Mouse (Mus musculus) midbrain, embryonic 11.5 days (tissue): ENCODE data around the gene Tenm4. TPM values are rescaled to one million over a fixed set of nuclear protein-coding genes. Genes with fewer than 3 reads are reported as not detected.

ENCODE experiments used
- ATAC-seq: fragments of 200-750 bp; cut with Nextera tagmentation; 2 replicates; pipeline ENCODE4 v1.8.0; 2017; ENCODE audit warnings: moderate TSS enrichment, moderate library complexity; ENCODE audit not compliant: low FRiP score
- DNase-seq: peaks from one replicate; pipeline ENCODE4 v3.0.0; 2015; ENCODE audit warnings: low spot score; ENCODE audit errors: missing footprints
- H3K27ac ChIP-seq: fragments of 300-500 bp; sonication (generic); 2 replicates; pipeline ENCODE4 v1.5.1; 2014; ENCODE audit warnings: low read depth, low read length
- H3K27me3 ChIP-seq: fragments of 300-500 bp; sonication (generic); 2 replicates; pipeline ENCODE4 v1.6.1; 2014; ENCODE audit warnings: mild to moderate bottlenecking, low read length, moderate library complexity, mixed read lengths; ENCODE audit not compliant: control insufficient read depth, insufficient read depth
- H3K36me3 ChIP-seq: fragments of 300-500 bp; sonication (generic); 2 replicates; pipeline ENCODE4 v1.6.1; 2014; ENCODE audit warnings: mild to moderate bottlenecking, low read length, moderate library complexity, mixed read lengths; ENCODE audit not compliant: control insufficient read depth, insufficient read depth
- H3K4me1 ChIP-seq: fragments of 300-500 bp; sonication (generic); 2 replicates; pipeline ENCODE4 v1.6.1; 2014; ENCODE audit warnings: low read length; ENCODE audit not compliant: control insufficient read depth, insufficient read depth
- H3K4me2 ChIP-seq: fragments of 300-500 bp; sonication (generic); 2 replicates; pipeline ENCODE4 v1.6.1; 2014; ENCODE audit warnings: mild to moderate bottlenecking, moderate library complexity
- H3K4me3 ChIP-seq: fragments of 300-500 bp; sonication (generic); 2 replicates; pipeline ENCODE4 v1.5.1; 2014; ENCODE audit warnings: low read depth, low read length
- H3K9ac ChIP-seq: fragments of 300-500 bp; sonication (generic); 2 replicates; pipeline ENCODE4 v1.6.1; 2014; ENCODE audit warnings: low read length
- H3K9me3 ChIP-seq: fragments of 300-500 bp; sonication (generic); 2 replicates; pipeline ENCODE4 v1.6.1; 2016; ENCODE audit warnings: low read length; ENCODE audit not compliant: control insufficient read depth
- WGBS: fragments of 180-500 bp; shearing (Covaris S2); extraction: QIAGEN DNeasy Blood & Tissue Kit; methylation state at CpG from one replicate; pipeline ENCODE4 v1.1.7; 2014; 5-methylcytosine and 5-hydroxymethylcytosine counted together
- polyA plus RNA-seq: library from polyadenylated mRNA; unstranded; fragments of >200 nt; fragmentation: Nextera tagmentation; extraction: Ambion mirVana; gene quantifications from 2 replicates; pipeline ENCODE4 v1.2.1, GENCODE M21; 2014

Gene Tenm4
- polyA plus RNA-seq, 1 experiment from 2014 or later: 24.8 TPM

- no peak for DNase-seq
- Histone ChIP-seq H3K9ac (no peak overlapping the region), H3K27me3 (no peaks in the 10 kb centered on the region), H3K27ac (no peak overlapping the region), H3K4me3 (no peak overlapping the region), H3K4me1 (peaks cover 12% of the 10 kb centered on the region), H3K36me3 (no peaks in the 10 kb centered on the region), H3K9me3 (no peaks in the 10 kb centered on the region), H3K4me2 (no peak overlapping the region)
- 42% methylated on average over 6 of the region's 6 CpGs for whole genome bisulfite sequencing
- ATAC-seq: 0 out of 2 replicates have a peak, but pooled peaks have one; percentile 20
Observed at GRCm38 (mm10) chr7:96408161-96408889, 237.3 kb downstream of the Tenm4 start.

DNA sequence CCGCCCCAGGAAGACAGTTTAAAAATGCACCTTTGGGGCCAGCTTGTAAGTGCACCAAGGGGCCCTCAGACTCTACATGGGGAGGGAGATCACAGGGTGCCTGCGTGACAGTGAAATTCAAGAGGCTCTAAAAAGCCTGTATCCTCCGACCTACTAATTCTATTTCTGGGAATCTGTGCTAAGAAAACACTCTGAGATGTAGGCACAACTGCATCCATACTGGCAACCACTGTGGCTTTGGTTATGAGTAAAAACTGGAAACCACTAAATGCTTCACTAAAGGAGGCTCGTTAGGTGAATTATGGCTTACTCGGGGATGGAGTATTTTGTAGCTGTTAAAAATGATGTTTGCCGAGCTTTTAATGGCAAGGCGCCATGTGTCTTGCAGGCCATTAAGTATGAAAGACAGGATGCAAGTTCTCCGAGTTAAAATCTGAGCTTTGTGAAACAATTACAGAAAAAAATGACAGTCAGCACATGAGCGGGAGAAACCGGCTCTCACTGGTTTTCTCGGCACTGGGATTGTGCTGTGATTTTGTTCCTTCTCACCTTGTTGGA lies 238.4 kb downstream of the Tenm4 start:
- H3K27ac ChIP-seq: no peak overlapping the region

GRCm38 (mm10) chr7:96413822-96414221 lies 242.8 kb downstream of the Tenm4 start:
- DNase-seq: no peak
- no peak overlapping the region for H3K4me2 ChIP-seq
- no peak overlapping the region for H3K27ac ChIP-seq
- ATAC-seq: no peak
- WGBS: 37% methylated on average over 1 of the region's 1 CpGs
- no peaks in the 10 kb centered on the region for H3K36me3 ChIP-seq
- no peaks in the 10 kb centered on the region for H3K27me3 ChIP-seq
- no peak overlapping the region for H3K4me3 ChIP-seq
- H3K9me3 ChIP-seq: no peaks in the 10 kb centered on the region
- H3K9ac ChIP-seq: no peak overlapping the region
- no peaks in the 10 kb centered on the region; the same call in 1 of the 2 replicates for H3K4me1 ChIP-seq

More for the DNA sequence above, 238.4 kb downstream of the Tenm4 start:
- Histone ChIP-seq H3K4me2 (no peak overlapping the region), H3K4me1 (peaks cover 12% of the 10 kb centered on the region), H3K9me3 (no peaks in the 10 kb centered on the region), H3K4me3 (no peak overlapping the region), H3K9ac (no peak overlapping the region), H3K27me3 (no peaks in the 10 kb centered on the region), H3K36me3 (no peaks in the 10 kb centered on the region)
- WGBS: 70% methylated on average over 11 of the region's 11 CpGs
- ATAC-seq (no peak), DNase-seq (no peak)

GRCm38 (mm10) chr7:96414290-96415055 lies 243.4 kb downstream of the Tenm4 start:
- WGBS: 77% methylated on average over 9 of the region's 9 CpGs
- DNase-seq (no peak), ATAC-seq (no peak)
- H3K27ac ChIP-seq: no peak overlapping the region
- H3K9ac ChIP-seq: no peak overlapping the region
- H3K9me3 ChIP-seq: no peaks in the 10 kb centered on the region
- H3K36me3 ChIP-seq: no peaks in the 10 kb centered on the region
- H3K4me3 ChIP-seq: no peak overlapping the region
- no peaks in the 10 kb centered on the region for H3K27me3 ChIP-seq
- H3K4me2 ChIP-seq: no peak overlapping the region
- no peaks in the 10 kb centered on the region; the same call in 1 of the 2 replicates for H3K4me1 ChIP-seq

DNA sequence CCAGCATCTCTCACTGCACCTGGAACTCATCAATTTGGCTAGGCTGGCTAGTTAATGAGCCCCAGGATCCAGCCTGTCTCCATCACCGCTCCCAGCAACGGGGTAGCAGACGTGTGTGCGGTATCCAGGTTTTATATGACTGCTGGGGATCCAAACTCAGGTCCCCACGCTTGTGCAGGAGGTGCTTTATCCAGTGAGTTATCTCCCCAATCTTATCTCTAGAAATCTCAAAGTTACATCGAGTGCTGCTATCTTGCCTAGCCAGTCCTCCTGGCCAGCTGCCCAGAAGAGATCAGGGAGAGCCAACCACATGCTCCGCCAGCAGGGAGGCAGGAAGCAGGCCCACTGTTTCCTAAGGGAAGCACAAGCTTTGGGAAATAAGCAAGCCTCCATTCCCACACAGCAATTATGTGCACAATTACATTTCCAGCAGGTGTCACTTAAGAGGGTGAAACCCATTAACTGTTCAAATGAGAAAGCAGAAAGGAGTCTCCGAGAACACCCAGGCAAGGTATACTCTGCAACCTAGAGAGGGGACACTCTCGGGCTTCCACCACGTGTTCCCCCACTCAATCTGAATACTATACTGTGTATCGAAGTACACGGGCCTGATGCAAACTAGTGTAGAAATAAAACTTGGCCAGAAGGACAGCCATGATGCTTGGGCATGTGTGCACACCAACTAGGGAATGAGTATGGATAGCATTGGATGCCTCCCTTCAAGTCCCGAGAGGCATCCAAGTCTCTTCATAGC lies 246.4 kb downstream of the Tenm4 start:
- H3K4me3 ChIP-seq: no peak overlapping the region
- no peak overlapping the region for H3K9ac ChIP-seq
- H3K4me2 ChIP-seq: no peak overlapping the region
- H3K27ac ChIP-seq: no peak overlapping the region
- 91% methylated on average over 13 of the region's 13 CpGs for WGBS
- H3K4me1 ChIP-seq: no peaks in the 10 kb centered on the region; the same call in 1 of the 2 replicates
- H3K27me3 ChIP-seq: no peaks in the 10 kb centered on the region
- no peaks in the 10 kb centered on the region for H3K9me3 ChIP-seq
- no peaks in the 10 kb centered on the region for H3K36me3 ChIP-seq
- ATAC-seq (no peak), DNase-seq (no peak)

- no peaks in the 10 kb centered on the region; the same call in 1 of the 2 replicates for H3K4me1 ChIP-seq
- WGBS: 78% methylated on average over 3 of the region's 3 CpGs
- DNase-seq: no peak
- no peak for ATAC-seq
- no peak overlapping the region for H3K27ac ChIP-seq
- no peak overlapping the region for H3K4me3 ChIP-seq
- no peaks in the 10 kb centered on the region for H3K36me3 ChIP-seq
- H3K9me3 ChIP-seq: no peaks in the 10 kb centered on the region
- no peak overlapping the region for H3K9ac ChIP-seq
- H3K4me2 ChIP-seq: no peak overlapping the region
- H3K27me3 ChIP-seq: no peaks in the 10 kb centered on the region
Observed at GRCm38 (mm10) chr7:96418146-96418545, 247.1 kb downstream of the Tenm4 start.

DNA sequence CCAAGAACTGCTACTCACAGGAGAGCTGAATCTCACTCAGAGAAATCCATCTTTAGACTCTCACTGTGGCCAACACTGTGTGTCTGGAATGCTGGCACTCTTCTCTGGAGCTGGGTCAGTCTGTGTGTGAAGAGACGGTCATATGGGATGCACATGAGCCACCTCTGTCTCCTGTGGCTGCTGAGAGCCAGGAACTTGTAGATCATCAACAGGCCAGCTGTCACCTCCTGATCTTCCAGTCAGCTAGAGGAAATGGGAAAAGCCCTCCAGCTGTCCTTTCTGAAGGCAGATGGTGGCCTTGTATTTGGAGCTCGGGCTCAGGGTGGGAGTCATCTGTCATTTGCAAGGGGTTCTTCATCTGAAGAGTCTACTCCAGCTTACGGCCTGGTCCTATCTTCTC lies 249.0 kb downstream of the Tenm4 start:
- Histone ChIP-seq H3K36me3 (no peaks in the 10 kb centered on the region), H3K9me3 (no peaks in the 10 kb centered on the region), H3K27me3 (no peaks in the 10 kb centered on the region), H3K9ac (no peak overlapping the region), H3K27ac (no peak overlapping the region), H3K4me3 (no peak overlapping the region), H3K4me1 (no peaks in the 10 kb centered on the region), H3K4me2 (no peak overlapping the region)
- ATAC-seq: no peak
- no peak for DNase-seq
- WGBS: 87% methylated on average over 3 of the region's 3 CpGs

GRCm38 (mm10) chr7:96420926-96421605 lies 250.0 kb downstream of the Tenm4 start:
- no peak overlapping the region for H3K9ac ChIP-seq
- H3K27ac ChIP-seq: no peak overlapping the region
- H3K9me3 ChIP-seq: no peaks in the 10 kb centered on the region
- no peak overlapping the region for H3K4me3 ChIP-seq
- WGBS: 82% methylated on average over 9 of the region's 9 CpGs
- H3K4me1 ChIP-seq: no peaks in the 10 kb centered on the region
- H3K27me3 ChIP-seq: no peaks in the 10 kb centered on the region
- H3K4me2 ChIP-seq: no peak overlapping the region
- no peaks in the 10 kb centered on the region for H3K36me3 ChIP-seq
- no peak for DNase-seq
- ATAC-seq: no peak
